In the genomic region with DNA sequence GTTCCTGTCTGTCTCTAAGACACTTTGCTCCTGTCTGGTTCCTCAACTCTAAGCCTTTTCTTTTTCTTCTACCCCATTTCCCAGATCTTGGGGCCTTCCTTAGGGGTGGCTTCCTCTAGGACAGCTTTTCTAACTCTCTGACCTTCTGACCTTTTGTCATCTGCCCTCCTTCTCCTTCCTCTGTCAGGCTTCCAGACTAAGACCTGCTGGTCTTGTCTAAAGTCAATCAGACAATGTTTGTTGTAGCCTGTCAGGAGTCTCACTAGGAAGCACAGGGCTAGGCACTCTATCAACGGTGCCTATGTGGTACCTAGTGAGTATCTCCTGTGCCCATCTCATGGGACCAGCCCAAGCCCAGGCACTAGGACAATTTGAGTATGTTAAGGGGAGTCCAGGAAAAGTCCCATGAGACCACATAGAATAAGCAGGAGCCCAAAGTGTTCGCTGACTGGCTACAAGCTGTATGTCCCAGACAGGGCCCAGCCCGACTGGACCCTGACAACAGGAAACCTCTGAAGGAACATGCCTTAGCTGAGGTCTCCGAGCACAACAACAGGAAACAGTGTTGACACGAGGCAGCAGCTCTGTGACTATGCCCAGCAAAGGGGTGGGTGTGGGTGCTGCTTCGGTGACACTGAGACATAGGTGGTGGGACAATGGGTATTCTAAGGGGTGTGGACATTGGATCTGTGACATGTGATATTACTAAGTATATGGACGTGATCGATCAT, we compare ENCODE assay signal across 8 mouse cellular contexts. TPM values are rescaled to one million over a fixed set of nuclear protein-coding genes. Genes with fewer than 3 reads are reported as not detected.
DNase-seq lines count a peak whose midpoint lies in the region; ATAC-seq and TF ChIP-seq lines count a peak whose summit lies in the region.
"Had no signal": no experiment of that assay in that cellular context is flagged by ENCODE, and none has a peak within 500 bp of the region (broad histone marks: within the 10 kb centered on the region; RNA-seq: fewer than 3 reads in every experiment).

No protein-coding gene starts in this region.

- no peaks in the 10 kb centered on the region for H3K9me3 ChIP-seq in neural tube, embryonic 11.5 days (ENCODE audit: control insufficient read depth, low read length)
- H3K9me3 ChIP-seq in liver, postnatal 0 days (ENCODE audit: low read length), result no peaks in the 10 kb centered on the region
- no peaks in the 10 kb centered on the region for H3K9me3 ChIP-seq in stomach, postnatal 0 days (ENCODE audit: control insufficient read depth, low read length)

- no peak overlapping the region for H3K4me2 ChIP-seq in neural tube, embryonic 11.5 days (ENCODE audit: low read depth)
- no peak overlapping the region for H3K4me2 ChIP-seq in liver, postnatal 0 days (ENCODE audit: low read depth, low read length)
- H3K4me2 ChIP-seq in stomach, postnatal 0 days (replicated peaks; ENCODE audit: low read depth), result no peak overlapping the region

- H3K27ac ChIP-seq in neural tube, embryonic 11.5 days (ENCODE audit: low read depth, low read length), result 0 out of 2 replicates have a peak overlapping the region, but pooled peaks have one; percentile 17
- H3K27ac ChIP-seq in liver, postnatal 0 days (ENCODE audit: low read depth), result peak overlapping the region; percentile 70
- H3K27ac ChIP-seq in stomach, postnatal 0 days (replicated peaks), result 0 out of 2 replicates have a peak overlapping the region, but pooled peaks have one; percentile 1

- H3K4me3 ChIP-seq in neural tube, embryonic 11.5 days (ENCODE audit: low read depth, low read length), result no peak overlapping the region
- H3K4me3 ChIP-seq in liver, postnatal 0 days (ENCODE audit: low read depth, low read length), result no peak overlapping the region
- H3K4me3 ChIP-seq in stomach, postnatal 0 days (ENCODE audit: low read depth, low read length), result no peak overlapping the region

- DNase-seq in neural tube, embryonic 11.5 days (ENCODE audit: low spot score), result no peak
- no peak for DNase-seq in neural tube, embryonic 10.5 days (ENCODE audit: extremely low spot score, low spot score)
- peak; percentile 37 for DNase-seq in liver, postnatal 0 days
- DNase-seq in stomach, postnatal 0 days (ENCODE audit: low spot score), result no peak
- DNase-seq in frontal cortex, postnatal 10 days (ENCODE audit: low spot score in 2 of 2), result no peak
- no peak for DNase-seq in urinary bladder, postnatal 10 days (ENCODE audit: low spot score)

- TF ChIP-seq CTCF in liver, postnatal 0 days (IDR thresholded peaks at IDR 0.05; ENCODE audit: low read depth), result no peak
- no peak for TF ChIP-seq CTCF in stomach, postnatal 0 days (IDR thresholded peaks at IDR 0.05; ENCODE audit: low read depth)

- no peak for ATAC-seq in neural tube, embryonic 11.5 days (ENCODE audit: insufficient read depth, low FRiP score, low TSS enrichment)
- peak; percentile 66 for ATAC-seq in hematopoietic stem cell, adult 5-6 weeks (replicated peaks in 1 of 2; ENCODE audit: insufficient read depth in 1 of 2, low FRiP score in 2 of 2, low TSS enrichment in 1 of 2, low read depth in 1 of 2, poor library complexity in 2 of 2, severe bottlenecking in 2 of 2)
- peak; percentile 55 for ATAC-seq in liver, postnatal 0 days
- ATAC-seq in stomach, postnatal 0 days (ENCODE audit: low FRiP score, low TSS enrichment), result peak; percentile 16; the same call in 1 of the 2 replicates
- ATAC-seq: midbrain, embryonic 16.5 days had no signal

- H3K27me3 ChIP-seq in neural tube, embryonic 11.5 days (ENCODE audit: control insufficient read depth, insufficient read depth, low read length), result no peaks in the 10 kb centered on the region
- no peaks in the 10 kb centered on the region for H3K27me3 ChIP-seq in liver, postnatal 0 days (ENCODE audit: insufficient read depth, low read length)
- no peaks in the 10 kb centered on the region for H3K27me3 ChIP-seq in stomach, postnatal 0 days (ENCODE audit: control insufficient read depth, insufficient read depth, low read length)

- H3K4me1 ChIP-seq in neural tube, embryonic 11.5 days (ENCODE audit: control insufficient read depth, insufficient read depth, low read length), result no peaks in the 10 kb centered on the region
- peaks cover 27% of the 10 kb centered on the region for H3K4me1 ChIP-seq in liver, postnatal 0 days (ENCODE audit: insufficient read depth)
- H3K4me1 ChIP-seq in stomach, postnatal 0 days (replicated peaks; ENCODE audit: control insufficient read depth, insufficient read depth), result 0 out of 2 replicates have a peak, but pooled peaks cover 6% of the 10 kb centered on the region

- WGBS in neural tube, embryonic 11.5 days, result 82% methylated on average over 8 of the region's 8 CpGs
- 32% methylated on average over 8 of the region's 8 CpGs for WGBS in liver, postnatal 0 days (ENCODE audit: insufficient replicate concordance)
- 77% methylated on average over 8 of the region's 8 CpGs for WGBS in stomach, postnatal 0 days

- H3K9ac ChIP-seq in neural tube, embryonic 11.5 days (ENCODE audit: low read length), result no peak overlapping the region
- no peak overlapping the region for H3K9ac ChIP-seq in liver, postnatal 0 days (replicated peaks)
- H3K9ac ChIP-seq in stomach, postnatal 0 days (ENCODE audit: low read length), result no peak overlapping the region

- no peaks in the 10 kb centered on the region for H3K36me3 ChIP-seq in neural tube, embryonic 11.5 days (ENCODE audit: control insufficient read depth, insufficient read depth, low read length)
- H3K36me3 ChIP-seq in liver, postnatal 0 days (replicated peaks; ENCODE audit: insufficient read depth, low read length), result 0 out of 2 replicates have a peak, but pooled peaks cover 4% of the 10 kb centered on the region
- H3K36me3 ChIP-seq in stomach, postnatal 0 days (ENCODE audit: control insufficient read depth, insufficient read depth, low read length), result no peaks in the 10 kb centered on the region

- TF ChIP-seq EP300 in liver, postnatal 0 days (IDR thresholded peaks at IDR 0.05; ENCODE audit: low read depth), result no peak
- TF ChIP-seq EP300 in stomach, postnatal 0 days (optimal IDR thresholded peaks at IDR 0.05), result no peak

RNA-seq across cellular contexts. Expression of a gene that starts 44.5 kb away (rescaled TPM):
- 23.2 and 26.2 TPM in 2 replicates for polyA plus RNA-seq in neural tube, embryonic 11.5 days (2014; fragmentation: Nextera tagmentation; extraction: Ambion mirVana)
- total RNA-seq in hematopoietic stem cell, adult 5-6 weeks (2017), result 2.4 TPM in 1 of 2 replicates, not detected in the other
- 14.8 and 15.8 TPM in 2 replicates for polyA plus RNA-seq in liver, postnatal 0 days (2015; fragmentation: Nextera tagmentation; extraction: Ambion mirVana)
- 9.2 and 9.5 TPM in 2 replicates for polyA plus RNA-seq in stomach, postnatal 0 days (2015; fragmentation: Nextera tagmentation; extraction: Ambion mirVana)

RNA-seq across cellular contexts. Expression of a gene that starts 55.3 kb away (rescaled TPM):
- not detected in 2 replicates for polyA plus RNA-seq in neural tube, embryonic 11.5 days (2014; fragmentation: Nextera tagmentation; extraction: Ambion mirVana)
- total RNA-seq in hematopoietic stem cell, adult 5-6 weeks (2017), result 12.1 and 21.0 TPM in 2 replicates
- polyA plus RNA-seq in liver, postnatal 0 days (2015; fragmentation: Nextera tagmentation; extraction: Ambion mirVana), result not detected in 2 replicates
- polyA plus RNA-seq in stomach, postnatal 0 days (2015; fragmentation: Nextera tagmentation; extraction: Ambion mirVana), result 0.24 TPM in 1 of 2 replicates, not detected in the other

Comparison
In these comparisons a context has a peak if more than half of its experiments do, and no peak if none do; other contexts are left out.
1. H3K27ac ChIP-seq: peak in every context shown above with its lines; median percentile 70 in liver, postnatal 0 days; 17 in neural tube, embryonic 11.5 days; 1 in stomach, postnatal 0 days.